Mouse (Mus musculus) gastrocnemius, postnatal 14 days (tissue): Measurements from ENCODE around the gene Mtmr4. TPM values are rescaled to one million over a fixed set of nuclear protein-coding genes. Genes with fewer than 3 reads are reported as not detected.

Source experiments
- total RNA-seq, 2 experiments: library from RNA; stranded (reverse); gene quantifications; 2 replicates each; pipeline ENCODE4 v1.2.3; 2021

Mtmr4 gene
- total RNA-seq, 2 experiments from 2014 or later: 9.5 to 12.4 TPM

Other genes starting within 250 kb of the Mtmr4 start
- under 1 TPM; 0.75 to 0.76 TPM for gene Ppm1e, start 233.1 kb upstream of the Mtmr4 start, total RNA-seq
- under 1 TPM; 0.78 to 0.98 TPM for gene Rad51c, start 187.2 kb upstream of the Mtmr4 start, total RNA-seq
- under 1 TPM; 0.53 to 0.59 TPM for gene Tex14, start 187.1 kb upstream of the Mtmr4 start, total RNA-seq
- gene Gm11492, start 25.5 kb upstream of the Mtmr4 start, total RNA-seq: not detected
- 10 to 100 TPM; 41.2 TPM for gene Sept4, start 23.3 kb upstream of the Mtmr4 start, total RNA-seq
- gene Hsf5, start 25.0 kb downstream of the Mtmr4 start, total RNA-seq: not detected
- gene Rnf43, start 70.6 kb downstream of the Mtmr4 start, total RNA-seq: under 1 TPM; 0.09 to 0.16 TPM
- 10 to 100 TPM; 30.8 to 36.4 TPM for gene Supt4a, start 145.4 kb downstream of the Mtmr4 start, total RNA-seq
- under 1 TPM; 0.04 TPM for gene Tspoap1, start 168.4 kb downstream of the Mtmr4 start, total RNA-seq
- gene Mpo, start 201.4 kb downstream of the Mtmr4 start, total RNA-seq: not detected
- not detected for gene Lpo, start 236.1 kb downstream of the Mtmr4 start, total RNA-seq